Mouse (Mus musculus): ENCODE measurements around the gene Palm. TPM values are rescaled to one million over a fixed set of nuclear protein-coding genes. Genes with fewer than 3 reads are reported as not detected.
A peak's percentile ranks its signal among the peaks of the same experiment; 100 is the strongest.

Palm gene
- polyA plus RNA-seq, 2 experiments, result 55.8 to 76.2 TPM

DNA sequence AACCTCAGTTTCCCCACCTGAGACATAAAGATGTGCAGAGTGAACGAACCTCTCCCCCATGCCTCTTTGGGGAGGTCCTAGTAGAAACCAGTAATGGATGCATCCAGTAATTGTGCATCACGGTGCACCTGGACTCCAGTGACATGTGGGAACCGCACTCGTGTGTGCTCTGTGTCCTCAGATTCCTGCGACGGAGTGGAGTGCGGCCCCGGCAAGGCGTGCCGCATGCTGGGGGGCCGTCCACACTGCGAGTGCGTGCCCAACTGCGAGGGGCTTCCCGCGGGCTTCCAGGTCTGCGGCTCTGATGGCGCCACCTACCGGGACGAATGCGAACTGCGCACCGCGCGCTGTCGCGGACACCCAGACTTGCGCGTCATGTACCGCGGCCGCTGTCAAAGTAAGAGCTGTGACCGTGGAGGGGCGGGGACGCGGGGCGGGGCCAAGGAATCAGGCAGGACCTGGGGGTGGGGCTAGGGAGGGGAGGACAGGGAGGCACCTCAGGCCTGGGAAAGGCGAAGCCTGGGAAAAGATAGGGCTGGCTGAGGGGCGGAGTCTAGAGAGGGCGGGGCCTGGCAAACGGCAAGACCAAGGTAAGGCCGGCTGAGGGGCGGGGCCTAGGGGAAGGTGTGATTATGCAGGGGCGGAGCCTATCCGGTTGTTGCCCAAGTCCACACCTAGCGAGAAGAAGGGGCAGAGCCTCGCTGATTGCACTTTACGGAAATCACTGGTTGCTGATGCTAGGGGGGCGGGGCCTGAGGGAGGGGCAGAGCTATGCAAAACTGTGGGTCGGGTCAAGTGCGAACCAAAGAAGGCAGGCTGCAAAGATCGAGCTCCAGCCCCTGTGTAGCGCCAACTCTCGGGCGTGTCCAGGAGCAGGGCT lies 13.3 kb upstream of the Palm start:
- ATAC-seq (ENCODE audit: low FRiP score, low read depth) (peak; percentile 91), DNase-seq (ENCODE audit: low spot score) (peak; percentile 87)
- Histone ChIP-seq H3K27ac (replicated peaks; ENCODE audit: low read depth, low read length) (no peak overlapping the region), H3K9ac (ENCODE audit: low read depth, low read length, severe bottlenecking) (0 out of 2 replicates have a peak overlapping the region, but pooled peaks have one; percentile 21), H3K36me3 (ENCODE audit: control insufficient read depth, insufficient read depth, low read length) (no peaks in the 10 kb centered on the region), H3K4me2 (replicated peaks; ENCODE audit: low read depth, low read length, severe bottlenecking) (peak overlapping the region; percentile 72), H3K9me3 (ENCODE audit: control insufficient read depth, low read length) (no peaks in the 10 kb centered on the region), H3K27me3 (ENCODE audit: control insufficient read depth, insufficient read depth, low read length) (no peaks in the 10 kb centered on the region), H3K4me1 (ENCODE audit: control insufficient read depth, insufficient read depth, low read length) (peaks cover 22% of the 10 kb centered on the region), H3K4me3 (replicated peaks; ENCODE audit: low read length) (peak overlapping the region; percentile 34)
- no peak for TF ChIP-seq POLR2A (IDR thresholded peaks at IDR 0.05; ENCODE audit: borderline replicate concordance, extremely low read depth, insufficient read depth, insufficient read length)
- WGBS, result 1% methylated on average over 54 of the region's 55 CpGs

DNA sequence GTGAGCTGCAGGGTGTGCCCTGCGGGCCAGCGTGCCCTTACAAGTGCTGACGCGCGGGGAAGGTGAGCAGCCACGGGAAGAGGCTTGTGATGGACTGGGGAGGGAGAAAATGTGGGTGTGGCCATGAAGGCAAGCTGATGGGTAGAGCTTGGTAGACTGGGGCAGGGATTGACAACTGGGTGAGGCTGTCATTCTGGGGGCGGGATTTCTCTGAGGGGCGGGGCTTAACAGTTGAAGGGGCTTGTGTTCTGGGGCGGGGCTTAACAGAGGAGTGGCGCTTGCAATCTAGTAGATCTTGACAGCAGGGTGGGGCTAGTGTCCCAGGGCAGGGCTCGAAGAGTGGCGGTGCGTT lies 12.7 kb upstream of the Palm start:
- peak; percentile 6 for ATAC-seq (ENCODE audit: low FRiP score, low read depth)
- Histone ChIP-seq H3K9me3 (ENCODE audit: control insufficient read depth, low read length) (no peaks in the 10 kb centered on the region), H3K9ac (ENCODE audit: low read depth, low read length, severe bottlenecking) (no peak overlapping the region), H3K36me3 (ENCODE audit: control insufficient read depth, insufficient read depth, low read length) (no peaks in the 10 kb centered on the region), H3K27me3 (ENCODE audit: control insufficient read depth, insufficient read depth, low read length) (no peaks in the 10 kb centered on the region), H3K4me2 (replicated peaks; ENCODE audit: low read depth, low read length, severe bottlenecking) (peak overlapping the region; percentile 72), H3K4me3 (replicated peaks; ENCODE audit: low read length) (peak overlapping the region; percentile 34), H3K4me1 (ENCODE audit: control insufficient read depth, insufficient read depth, low read length) (peaks cover 22% of the 10 kb centered on the region), H3K27ac (replicated peaks; ENCODE audit: low read depth, low read length) (no peak overlapping the region)
- no peak for DNase-seq (ENCODE audit: low spot score)
- TF ChIP-seq POLR2A (IDR thresholded peaks at IDR 0.05; ENCODE audit: borderline replicate concordance, extremely low read depth, insufficient read depth, insufficient read length), result no peak
- WGBS, result 4% methylated on average over 12 of the region's 13 CpGs

- peak overlapping the region; percentile 72 for H3K4me2 ChIP-seq (replicated peaks; ENCODE audit: low read depth, low read length, severe bottlenecking)
- 30% methylated on average over 21 of the region's 21 CpGs for WGBS
These were observed 12.2 kb upstream of the Palm start for GRCm38 (mm10) chr10:79781139-79781538.

DNA sequence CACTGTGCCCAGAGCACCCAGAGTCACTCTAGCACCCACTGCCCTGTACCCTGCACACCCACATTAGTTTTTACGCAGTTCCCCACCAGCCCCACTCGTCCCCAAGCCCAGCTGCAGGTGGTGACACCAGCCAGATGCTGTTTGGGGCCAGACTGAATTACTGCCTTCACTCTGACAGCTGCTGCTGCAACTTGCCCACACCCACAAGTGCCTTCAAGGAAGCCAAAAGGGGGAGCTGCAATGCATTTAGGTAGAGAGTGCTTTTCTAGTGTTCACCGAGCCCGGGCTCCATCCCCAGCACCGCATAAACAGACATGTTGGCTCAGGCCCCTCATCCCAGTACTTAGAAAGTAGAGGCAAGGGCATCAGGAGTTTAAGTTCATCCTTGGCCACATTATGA lies 11.4 kb upstream of the Palm start:
- Histone ChIP-seq H3K9me3 (ENCODE audit: control insufficient read depth, low read length) (no peaks in the 10 kb centered on the region), H3K4me3 (replicated peaks; ENCODE audit: low read length) (no peak overlapping the region), H3K36me3 (ENCODE audit: control insufficient read depth, insufficient read depth, low read length) (no peaks in the 10 kb centered on the region), H3K27me3 (ENCODE audit: control insufficient read depth, insufficient read depth, low read length) (no peaks in the 10 kb centered on the region), H3K9ac (ENCODE audit: low read depth, low read length, severe bottlenecking) (no peak overlapping the region), H3K4me2 (replicated peaks; ENCODE audit: low read depth, low read length, severe bottlenecking) (no peak overlapping the region), H3K27ac (replicated peaks; ENCODE audit: low read depth, low read length) (no peak overlapping the region), H3K4me1 (ENCODE audit: control insufficient read depth, insufficient read depth, low read length) (peaks cover 19% of the 10 kb centered on the region)
- WGBS, result 46% methylated on average over 5 of the region's 5 CpGs
- no peak for ATAC-seq (ENCODE audit: low FRiP score, low read depth)
- no peak for TF ChIP-seq POLR2A (IDR thresholded peaks at IDR 0.05; ENCODE audit: borderline replicate concordance, extremely low read depth, insufficient read depth, insufficient read length)
- DNase-seq (ENCODE audit: low spot score), result no peak

More at GRCm38 (mm10) chr10:79781139-79781538, 12.2 kb upstream of the Palm start:
- Histone ChIP-seq H3K9ac (ENCODE audit: low read depth, low read length, severe bottlenecking) (no peak overlapping the region), H3K4me3 (replicated peaks; ENCODE audit: low read length) (peak overlapping the region; percentile 34), H3K27ac (replicated peaks; ENCODE audit: low read depth, low read length) (no peak overlapping the region), H3K9me3 (ENCODE audit: control insufficient read depth, low read length) (no peaks in the 10 kb centered on the region), H3K36me3 (ENCODE audit: control insufficient read depth, insufficient read depth, low read length) (no peaks in the 10 kb centered on the region), H3K4me1 (ENCODE audit: control insufficient read depth, insufficient read depth, low read length) (peaks cover 22% of the 10 kb centered on the region), H3K27me3 (ENCODE audit: control insufficient read depth, insufficient read depth, low read length) (no peaks in the 10 kb centered on the region)
- TF ChIP-seq POLR2A (IDR thresholded peaks at IDR 0.05; ENCODE audit: borderline replicate concordance, extremely low read depth, insufficient read depth, insufficient read length), result no peak
- DNase-seq (ENCODE audit: low spot score) (no peak), ATAC-seq (ENCODE audit: low FRiP score, low read depth) (no peak)

- WGBS, result 61% methylated on average over 7 of the region's 7 CpGs
- ATAC-seq (ENCODE audit: low FRiP score, low read depth) (no peak), DNase-seq (ENCODE audit: low spot score) (no peak)
- Histone ChIP-seq H3K9ac (ENCODE audit: low read depth, low read length, severe bottlenecking) (no peak overlapping the region), H3K27ac (replicated peaks; ENCODE audit: low read depth, low read length) (no peak overlapping the region), H3K9me3 (ENCODE audit: control insufficient read depth, low read length) (no peaks in the 10 kb centered on the region), H3K4me3 (replicated peaks; ENCODE audit: low read length) (no peak overlapping the region), H3K4me2 (replicated peaks; ENCODE audit: low read depth, low read length, severe bottlenecking) (no peak overlapping the region), H3K27me3 (ENCODE audit: control insufficient read depth, insufficient read depth, low read length) (no peaks in the 10 kb centered on the region), H3K4me1 (ENCODE audit: control insufficient read depth, insufficient read depth, low read length) (peaks cover 9% of the 10 kb centered on the region; the same call in 1 of the 2 replicates), H3K36me3 (ENCODE audit: control insufficient read depth, insufficient read depth, low read length) (no peaks in the 10 kb centered on the region)
- TF ChIP-seq POLR2A (IDR thresholded peaks at IDR 0.05; ENCODE audit: borderline replicate concordance, extremely low read depth, insufficient read depth, insufficient read length), result no peak
These were observed 10.3 kb upstream of the Palm start for GRCm38 (mm10) chr10:79783050-79783449.

All from limb, embryonic 14.5 days (tissue).